Mouse (Mus musculus): ENCODE results near the gene Ube2q2. TPM values are rescaled to one million over a fixed set of nuclear protein-coding genes. Genes with fewer than 3 reads are reported as not detected.
"Not testable (repeated sequence)": the region's sequence is repeated elsewhere in the genome, so short reads cannot be mapped to it uniquely, and the experiment has no call there.

Gene Ube2q2
- polyA plus RNA-seq, 1 experiment: 72.4 TPM

GRCm38 (mm10) chr9:55229010-55229409 lies 80.4 kb downstream of the Ube2q2 start:
- no peaks in the 10 kb centered on the region for H3K27me3 ChIP-seq (ENCODE audit: control insufficient read depth, insufficient read depth, low read length, poor library complexity, severe bottlenecking)
- no peaks in the 10 kb centered on the region for H3K4me1 ChIP-seq (ENCODE audit: control insufficient read depth, insufficient read depth, low read length)
- no peak overlapping the region for H3K9ac ChIP-seq (ENCODE audit: low read depth, poor library complexity, severe bottlenecking)
- no peak overlapping the region for H3K4me3 ChIP-seq (ENCODE audit: low read depth, low read length)
- H3K27ac ChIP-seq (ENCODE audit: insufficient read depth, low read length): no peak overlapping the region
- H3K36me3 ChIP-seq (ENCODE audit: control insufficient read depth, insufficient read depth, low read length, poor library complexity, severe bottlenecking): no peaks in the 10 kb centered on the region
- no peaks in the 10 kb centered on the region for H3K9me3 ChIP-seq (replicated peaks; ENCODE audit: control insufficient read depth, insufficient read depth, low read length, poor library complexity, severe bottlenecking)
- TF ChIP-seq EP300 (IDR thresholded peaks at IDR 0.05; ENCODE audit: insufficient read depth, low read depth, low read length) (no peak), CTCF (IDR thresholded peaks at IDR 0.05; ENCODE audit: low read depth, low read length) (peak; percentile 40)

GRCm38 (mm10) chr9:55231544-55231943 lies 82.9 kb downstream of the Ube2q2 start:
- no peaks in the 10 kb centered on the region for H3K27me3 ChIP-seq (ENCODE audit: control insufficient read depth, insufficient read depth, low read length, poor library complexity, severe bottlenecking)

GRCm38 (mm10) chr9:55232110-55232509 lies 83.5 kb downstream of the Ube2q2 start:
- Histone ChIP-seq H3K27ac (ENCODE audit: insufficient read depth, low read length) (no peak overlapping the region), H3K4me3 (ENCODE audit: low read depth, low read length) (no peak overlapping the region), H3K9ac (ENCODE audit: low read depth, poor library complexity, severe bottlenecking) (no peak overlapping the region), H3K36me3 (ENCODE audit: control insufficient read depth, insufficient read depth, low read length, poor library complexity, severe bottlenecking) (no peaks in the 10 kb centered on the region), H3K4me1 (ENCODE audit: control insufficient read depth, insufficient read depth, low read length) (no peaks in the 10 kb centered on the region), H3K27me3 (ENCODE audit: control insufficient read depth, insufficient read depth, low read length, poor library complexity, severe bottlenecking) (no peaks in the 10 kb centered on the region), H3K9me3 (replicated peaks; ENCODE audit: control insufficient read depth, insufficient read depth, low read length, poor library complexity, severe bottlenecking) (no peaks in the 10 kb centered on the region; the same call in 1 of the 2 replicates)
- TF ChIP-seq EP300 (IDR thresholded peaks at IDR 0.05; ENCODE audit: insufficient read depth, low read depth, low read length): no peak
- TF ChIP-seq POLR2A (IDR thresholded peaks at IDR 0.05; ENCODE audit: insufficient read depth, low read length): no peak
- TF ChIP-seq CTCF (IDR thresholded peaks at IDR 0.05; ENCODE audit: low read depth, low read length): no peak

More at GRCm38 (mm10) chr9:55231544-55231943, 82.9 kb downstream of the Ube2q2 start:
- Histone ChIP-seq H3K9ac (ENCODE audit: low read depth, poor library complexity, severe bottlenecking) (no peak overlapping the region), H3K4me3 (ENCODE audit: low read depth, low read length) (no peak overlapping the region), H3K4me1 (ENCODE audit: control insufficient read depth, insufficient read depth, low read length) (no peaks in the 10 kb centered on the region), H3K36me3 (ENCODE audit: control insufficient read depth, insufficient read depth, low read length, poor library complexity, severe bottlenecking) (no peaks in the 10 kb centered on the region), H3K27ac (ENCODE audit: insufficient read depth, low read length) (no peak overlapping the region), H3K9me3 (replicated peaks; ENCODE audit: control insufficient read depth, insufficient read depth, low read length, poor library complexity, severe bottlenecking) (no peaks in the 10 kb centered on the region; the same call in 1 of the 2 replicates)
- TF ChIP-seq EP300 (IDR thresholded peaks at IDR 0.05; ENCODE audit: insufficient read depth, low read depth, low read length) (no peak), CTCF (IDR thresholded peaks at IDR 0.05; ENCODE audit: low read depth, low read length) (peak; percentile 36)

GRCm38 (mm10) chr9:55232586-55232985 lies 83.9 kb downstream of the Ube2q2 start:
- H3K4me3 ChIP-seq (ENCODE audit: low read depth, low read length): no peak overlapping the region
- peak overlapping the region; percentile 88 for H3K27ac ChIP-seq (ENCODE audit: insufficient read depth, low read length)

GRCm38 (mm10) chr9:55233076-55233475 lies 84.4 kb downstream of the Ube2q2 start:
- H3K9ac ChIP-seq (ENCODE audit: low read depth, poor library complexity, severe bottlenecking); H3K36me3 ChIP-seq (ENCODE audit: control insufficient read depth, insufficient read depth, low read length, poor library complexity, severe bottlenecking); H3K4me3 ChIP-seq (ENCODE audit: low read depth, low read length): not testable (repeated sequence)

More at GRCm38 (mm10) chr9:55232586-55232985, 83.9 kb downstream of the Ube2q2 start:
- Histone ChIP-seq H3K9me3 (replicated peaks; ENCODE audit: control insufficient read depth, insufficient read depth, low read length, poor library complexity, severe bottlenecking) (no peaks in the 10 kb centered on the region; the same call in 1 of the 2 replicates), H3K9ac (ENCODE audit: low read depth, poor library complexity, severe bottlenecking) (no peak overlapping the region), H3K4me1 (ENCODE audit: control insufficient read depth, insufficient read depth, low read length) (no peaks in the 10 kb centered on the region), H3K36me3 (ENCODE audit: control insufficient read depth, insufficient read depth, low read length, poor library complexity, severe bottlenecking) (no peaks in the 10 kb centered on the region), H3K27me3 (ENCODE audit: control insufficient read depth, insufficient read depth, low read length, poor library complexity, severe bottlenecking) (no peaks in the 10 kb centered on the region)
- no peak for TF ChIP-seq POLR2A (IDR thresholded peaks at IDR 0.05; ENCODE audit: insufficient read depth, low read length)
- TF ChIP-seq EP300 (IDR thresholded peaks at IDR 0.05; ENCODE audit: insufficient read depth, low read depth, low read length): 0 out of 2 replicates have a peak, but pooled peaks have one; percentile 18

GRCm38 (mm10) chr9:55236235-55237165 lies 87.8 kb downstream of the Ube2q2 start:
- Histone ChIP-seq H3K27ac (ENCODE audit: insufficient read depth, low read length) (no peak overlapping the region), H3K9me3 (replicated peaks; ENCODE audit: control insufficient read depth, insufficient read depth, low read length, poor library complexity, severe bottlenecking) (no peaks in the 10 kb centered on the region; the same call in 1 of the 2 replicates), H3K27me3 (ENCODE audit: control insufficient read depth, insufficient read depth, low read length, poor library complexity, severe bottlenecking) (no peaks in the 10 kb centered on the region), H3K4me3 (ENCODE audit: low read depth, low read length) (no peak overlapping the region), H3K36me3 (ENCODE audit: control insufficient read depth, insufficient read depth, low read length, poor library complexity, severe bottlenecking) (no peaks in the 10 kb centered on the region), H3K4me1 (ENCODE audit: control insufficient read depth, insufficient read depth, low read length) (no peaks in the 10 kb centered on the region), H3K9ac (ENCODE audit: low read depth, poor library complexity, severe bottlenecking) (no peak overlapping the region)
- TF ChIP-seq POLR2A (IDR thresholded peaks at IDR 0.05; ENCODE audit: insufficient read depth, low read length): no peak
- no peak for TF ChIP-seq EP300 (IDR thresholded peaks at IDR 0.05; ENCODE audit: insufficient read depth, low read depth, low read length)
- no peak for TF ChIP-seq CTCF (IDR thresholded peaks at IDR 0.05; ENCODE audit: low read depth, low read length)

More at GRCm38 (mm10) chr9:55233076-55233475, 84.4 kb downstream of the Ube2q2 start:
- H3K4me1 ChIP-seq (ENCODE audit: control insufficient read depth, insufficient read depth, low read length); H3K27me3 ChIP-seq (ENCODE audit: control insufficient read depth, insufficient read depth, low read length, poor library complexity, severe bottlenecking); H3K9me3 ChIP-seq (replicated peaks; ENCODE audit: control insufficient read depth, insufficient read depth, low read length, poor library complexity, severe bottlenecking): not testable (repeated sequence)
- H3K27ac ChIP-seq (ENCODE audit: insufficient read depth, low read length): peak overlapping the region; percentile 88
- TF ChIP-seq EP300 (IDR thresholded peaks at IDR 0.05; ENCODE audit: insufficient read depth, low read depth, low read length): peak; percentile 71; the same call in 1 of the 2 replicates
